Comparison of ENCODE assay signal across 15 mouse cellular contexts in the genomic region with DNA sequence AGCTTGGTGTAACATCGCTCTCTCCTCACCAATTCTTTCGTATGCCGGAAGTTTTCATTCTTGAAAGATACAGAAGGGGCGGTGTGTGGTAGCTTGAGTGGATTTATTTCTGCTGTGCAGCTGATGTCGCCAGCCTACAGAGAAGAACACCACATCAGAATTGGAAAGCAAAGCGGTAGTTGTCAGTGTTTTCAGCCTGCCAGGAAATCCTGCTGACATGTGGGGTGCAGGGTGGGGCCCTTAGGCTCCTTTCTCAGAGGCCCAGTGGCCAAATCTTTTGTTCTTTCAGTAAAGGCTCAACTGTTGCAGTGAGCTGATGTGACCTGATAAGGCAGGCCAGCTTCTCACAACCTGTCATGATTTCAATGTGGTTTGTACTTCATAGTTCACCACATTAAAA. TPM values are rescaled to one million over a fixed set of nuclear protein-coding genes. Genes with fewer than 3 reads are reported as not detected.
DNase-seq lines count a peak whose midpoint lies in the region; ATAC-seq lines count a peak whose summit lies in the region.
"Had no signal": no experiment of that assay in that cellular context is flagged by ENCODE, and none has a peak within 500 bp of the region (broad histone marks: within the 10 kb centered on the region; RNA-seq: fewer than 3 reads in every experiment).

No protein-coding gene starts in this region.

- DNase-seq in liver, embryonic 11.5 days (ENCODE audit: low spot score): no peak
- no peak for DNase-seq in liver
- DNase-seq in thymus, postnatal 4 days: peak; percentile 52
- no peak for DNase-seq in neural tube, embryonic 10.5 days (ENCODE audit: extremely low spot score, low spot score)
- no peak for DNase-seq in gastrocnemius, postnatal 25 days
- DNase-seq in kidney, adult 11 months: no peak
- DNase-seq: B cell, adult 2 months; cerebellum, adult 9-11 months; kidney, adult 9 months had no signal

- no peaks in the 10 kb centered on the region for H3K27me3 ChIP-seq in liver, embryonic 11.5 days (replicated peaks; ENCODE audit: control insufficient read depth, insufficient read depth, low read length)
- no peaks in the 10 kb centered on the region for H3K27me3 ChIP-seq in liver, embryonic 12.5 days (replicated peaks)
- H3K27me3 ChIP-seq: midbrain, embryonic 13.5 days had no signal

- H3K4me3 ChIP-seq in liver, embryonic 11.5 days (ENCODE audit: low read depth, low read length): no peak overlapping the region
- no peak overlapping the region for H3K4me3 ChIP-seq in liver, embryonic 12.5 days
- H3K4me3 ChIP-seq: heart, adult 2 months; hindbrain, embryonic 10.5 days; midbrain, embryonic 13.5 days had no signal

- no peaks in the 10 kb centered on the region for H3K9me3 ChIP-seq in liver, embryonic 11.5 days (ENCODE audit: control insufficient read depth, low read length)
- no peaks in the 10 kb centered on the region for H3K9me3 ChIP-seq in liver, embryonic 12.5 days (replicated peaks)
- H3K9me3 ChIP-seq: hindbrain, embryonic 10.5 days; midbrain, embryonic 13.5 days had no signal

- H3K4me1 ChIP-seq in liver, embryonic 11.5 days (replicated peaks; ENCODE audit: control insufficient read depth, insufficient read depth, low read length): no peaks in the 10 kb centered on the region
- H3K4me1 ChIP-seq in liver, embryonic 12.5 days: no peaks in the 10 kb centered on the region

- 66% methylated on average over 6 of the region's 6 CpGs for WGBS in liver, embryonic 11.5 days
- 36% methylated on average over 6 of the region's 6 CpGs for WGBS in liver, embryonic 12.5 days (ENCODE audit: insufficient replicate concordance)

- ATAC-seq in liver, embryonic 11.5 days (replicated peaks; ENCODE audit: low FRiP score): peak; percentile 51; the same call in 1 of the 2 replicates
- ATAC-seq in liver, embryonic 12.5 days: peak; percentile 32; the same call in 1 of the 2 replicates
- ATAC-seq in megakaryocyte-erythroid progenitor cell, adult 5-6 weeks (replicated peaks; ENCODE audit: low FRiP score, low TSS enrichment, poor library complexity, severe bottlenecking): peak; percentile 67
- ATAC-seq: forebrain, embryonic 16.5 days; midbrain, embryonic 13.5 days had no signal

- H3K9ac ChIP-seq in liver, embryonic 11.5 days (ENCODE audit: low read depth, low read length): no peak overlapping the region
- no peak overlapping the region for H3K9ac ChIP-seq in liver, embryonic 12.5 days
- H3K9ac ChIP-seq: midbrain, embryonic 13.5 days had no signal

- no peaks in the 10 kb centered on the region for H3K36me3 ChIP-seq in liver, embryonic 11.5 days (ENCODE audit: control insufficient read depth, insufficient read depth, low read length)
- H3K36me3 ChIP-seq in liver, embryonic 12.5 days: no peaks in the 10 kb centered on the region
- H3K36me3 ChIP-seq: hindbrain, embryonic 10.5 days; midbrain, embryonic 13.5 days had no signal

- no peak overlapping the region for H3K4me2 ChIP-seq in liver, embryonic 11.5 days
- H3K4me2 ChIP-seq in liver, embryonic 12.5 days: no peak overlapping the region
- H3K4me2 ChIP-seq: midbrain, embryonic 13.5 days had no signal

- H3K27ac ChIP-seq in liver, embryonic 11.5 days (ENCODE audit: low read depth, low read length): no peak overlapping the region
- no peak overlapping the region for H3K27ac ChIP-seq in liver, embryonic 12.5 days
- H3K27ac ChIP-seq: heart, adult 2 months; hindbrain, embryonic 10.5 days; midbrain, embryonic 13.5 days had no signal

RNA-seq across cellular contexts. Expression of a gene that starts 27.8 kb away (rescaled TPM):
- 58.3 and 61.4 TPM in 2 replicates for polyA plus RNA-seq in liver, embryonic 11.5 days (2014; fragmentation: Nextera tagmentation; extraction: Ambion mirVana)
- 44.1 and 45.4 TPM in 2 replicates for polyA plus RNA-seq in liver, embryonic 12.5 days (2016; fragmentation: Nextera tagmentation; extraction: Ambion mirVana)
- 29.6 and 32.4 TPM in 2 replicates for total RNA-seq in megakaryocyte-erythroid progenitor cell, adult 5-6 weeks (2014; fragmentation: Nextera tagmentation)
- 40.1 and 42.4 TPM in 2 replicates for total RNA-seq in megakaryocyte-erythroid progenitor cell, adult 5-6 weeks (2017)
- total RNA-seq in gastrocnemius, postnatal 25 days (2021): 10 to 100 TPM; 45.8 to 68.3 TPM
